Mouse (Mus musculus) thymus, postnatal 4 days (tissue): ENCODE measurements around the gene Olfr1342.
A peak's percentile ranks its signal among the peaks of the same experiment; 100 is the strongest.

Experiments
- DNase-seq: peaks from one replicate; pipeline ENCODE4 v3.0.0; 2021

The Olfr1342 gene

GRCm38 (mm10) chr4:118692412-118692973 is at the start of gene Olfr1342:
Gene Olfr1342 (minus strand): TSS chr4:118692756.
- peak; percentile 47 for DNase-seq

GRCm38 (mm10) chr4:118741881-118742280 is 49.3 kb upstream of the Olfr1342 start:
- DNase-seq, result no peak

- no peak for DNase-seq
Observed at GRCm38 (mm10) chr4:118740988-118741698, 48.6 kb upstream of the Olfr1342 start.

- no peak for DNase-seq
Observed at GRCm38 (mm10) chr4:118739574-118739973, 47.0 kb upstream of the Olfr1342 start.

- DNase-seq, result no peak
Observed at GRCm38 (mm10) chr4:118731875-118732274, 39.3 kb upstream of the Olfr1342 start, which contains the start of gene Olfr1339. Gene Olfr1339 (plus strand): TSS chr4:118732175.

GRCm38 (mm10) chr4:118721742-118722483 is 29.4 kb upstream of the Olfr1342 start:
- DNase-seq, result peak; percentile 60

- DNase-seq, result no peak
Observed at GRCm38 (mm10) chr4:118719838-118720237, 27.3 kb upstream of the Olfr1342 start, which contains the start of gene Olfr1340. Gene Olfr1340 (plus strand): TSS chr4:118720138.

- DNase-seq, result no peak
Observed at GRCm38 (mm10) chr4:118711656-118712055, 19.1 kb upstream of the Olfr1342 start.

GRCm38 (mm10) chr4:118708086-118708485 is 15.5 kb upstream of the Olfr1342 start:
- DNase-seq, result no peak

GRCm38 (mm10) chr4:118703223-118703622 is 10.7 kb upstream of the Olfr1342 start, which contains the start of gene Olfr1341:
Gene Olfr1341 (plus strand): TSS chr4:118703523.
- DNase-seq, result no peak

- DNase-seq, result no peak
Observed at GRCm38 (mm10) chr4:118693812-118694211, 1.3 kb upstream of the Olfr1342 start.

GRCm38 (mm10) chr4:118687086-118687485 is 5.5 kb downstream of the Olfr1342 start:
- no peak for DNase-seq

- DNase-seq, result no peak
Observed at GRCm38 (mm10) chr4:118658652-118659051, 33.9 kb downstream of the Olfr1342 start, which contains the start of gene Olfr62. Gene Olfr62 (plus strand): TSS chr4:118658952.

- peak; percentile 80 for DNase-seq
Observed at GRCm38 (mm10) chr4:118645234-118645633, 47.3 kb downstream of the Olfr1342 start.

GRCm38 (mm10) chr4:118642346-118643190 is 50.0 kb downstream of the Olfr1342 start:
- DNase-seq, result no peak
